Mouse (Mus musculus): ENCODE results near the gene Ccsap.

- no peak for TF ChIP-seq POLR2A (IDR thresholded peaks at IDR 0.05; ENCODE audit: insufficient read length, low read depth)
- TF ChIP-seq MYOD1 (IDR thresholded peaks at IDR 0.05; ENCODE audit: control insufficient read depth in 1 of 3, insufficient read length in 2 of 3, low read depth in 2 of 3), result no peak
- no peak for TF ChIP-seq E2F4 (IDR thresholded peaks at IDR 0.05; ENCODE audit: insufficient read depth)
- TF ChIP-seq TCF12 (IDR thresholded peaks at IDR 0.05; ENCODE audit: insufficient read depth, poor library complexity, severe bottlenecking), result no peak
- TF ChIP-seq USF1 (IDR thresholded peaks at IDR 0.05; ENCODE audit: low read depth), result no peak
- TF ChIP-seq MAX (IDR thresholded peaks at IDR 0.05; ENCODE audit: low read depth), result no peak
- no peak for TF ChIP-seq MYOG (IDR thresholded peaks at IDR 0.05; ENCODE audit: control insufficient read depth in 1 of 3, insufficient read depth in 1 of 3, insufficient read length in 2 of 3, low read depth in 2 of 3)
- no peak for TF ChIP-seq POLR2AphosphoS2 (IDR thresholded peaks at IDR 0.05; ENCODE audit: insufficient read length, low read depth)
- no peak for TF ChIP-seq REST (IDR thresholded peaks at IDR 0.05; ENCODE audit: insufficient read depth, insufficient read length)
- no peak for TF ChIP-seq TCF3 (IDR thresholded peaks at IDR 0.05; ENCODE audit: insufficient read length, low read depth)
- no peak for TF ChIP-seq CEBPB (IDR thresholded peaks at IDR 0.05; ENCODE audit: insufficient read depth, poor library complexity, severe bottlenecking)
Measured at GRCm38 (mm10) chr8:123799434-123799833, 60.6 kb downstream of the Ccsap start.

All from myocyte (in vitro differentiated cells).